Mouse (Mus musculus) stomach, postnatal 0 days (tissue): ENCODE data around the gene Olfr959. TPM values are rescaled to one million over a fixed set of nuclear protein-coding genes. Genes with fewer than 3 reads are reported as not detected.

Experiments used
- ATAC-seq: fragments of 200-750 bp; cut with Nextera tagmentation; 2 replicates; pipeline ENCODE4 v1.8.0; 2017; ENCODE audit not compliant: low FRiP score, low TSS enrichment
- DNase-seq: peaks from one replicate; pipeline ENCODE4 v3.0.0-alpha.2; 2016; ENCODE audit warnings: low spot score
- H3K27ac ChIP-seq: fragments of 300-500 bp; sonication (generic); replicated peaks from 2 replicates; pipeline ENCODE4 v1.5.1; 2014; ENCODE audit warnings: mild to moderate bottlenecking, control low read depth
- H3K27me3 ChIP-seq: fragments of 300-500 bp; sonication (generic); 2 replicates; pipeline ENCODE4 v1.6.1; 2014; ENCODE audit warnings: low read length; ENCODE audit not compliant: control insufficient read depth, insufficient read depth
- H3K36me3 ChIP-seq: fragments of 300-500 bp; sonication (generic); 2 replicates; pipeline ENCODE4 v1.6.1; 2014; ENCODE audit warnings: low read length, mixed read lengths; ENCODE audit not compliant: control insufficient read depth, insufficient read depth
- H3K4me1 ChIP-seq: fragments of 300-500 bp; sonication (generic); replicated peaks from 2 replicates; pipeline ENCODE4 v1.6.1; 2014; ENCODE audit warnings: antibody characterized with exemption; ENCODE audit not compliant: control insufficient read depth, insufficient read depth
- H3K4me2 ChIP-seq: fragments of 300-500 bp; sonication (generic); replicated peaks from 2 replicates; pipeline ENCODE4 v1.6.1; 2014; ENCODE audit warnings: low read depth, mild to moderate bottlenecking, control low read depth, moderate library complexity
- H3K4me3 ChIP-seq: fragments of 300-500 bp; sonication (generic); 2 replicates; pipeline ENCODE4 v1.5.1; 2014; ENCODE audit warnings: low read depth, low read length, control low read depth
- H3K9ac ChIP-seq: fragments of 300-500 bp; sonication (generic); 2 replicates; pipeline ENCODE4 v1.6.1; 2014; ENCODE audit warnings: mild to moderate bottlenecking, low read length, control low read depth, mixed read lengths
- H3K9me3 ChIP-seq: fragments of 300-500 bp; sonication (generic); 2 replicates; pipeline ENCODE4 v1.6.1; 2016; ENCODE audit warnings: low read length; ENCODE audit not compliant: control insufficient read depth
- CTCF ChIP-seq: IDR thresholded peaks from 2 replicates; pipeline ENCODE4 v1.5.1; 2016; ENCODE audit warnings: antibody characterized with exemption, low read depth, mild to moderate bottlenecking, moderate library complexity
- EP300 ChIP-seq: optimal IDR thresholded peaks from 2 replicates; pipeline ENCODE3; 2016; ENCODE audit warnings: antibody characterized with exemption
- WGBS: fragments of 180-500 bp; shearing (Covaris S2); extraction: QIAGEN DNeasy Blood & Tissue Kit; methylation state at CpG from one replicate; pipeline ENCODE4 v1.1.7; 2014; 5-methylcytosine and 5-hydroxymethylcytosine counted together
- polyA plus RNA-seq: library from polyadenylated mRNA; unstranded; fragments of >200 nt; fragmentation: Nextera tagmentation; extraction: Ambion mirVana; gene quantifications from 2 replicates; pipeline ENCODE4 v1.2.1, GENCODE M21; 2015

Olfr959 gene
- polyA plus RNA-seq = not detected in 2 replicates

DNA sequence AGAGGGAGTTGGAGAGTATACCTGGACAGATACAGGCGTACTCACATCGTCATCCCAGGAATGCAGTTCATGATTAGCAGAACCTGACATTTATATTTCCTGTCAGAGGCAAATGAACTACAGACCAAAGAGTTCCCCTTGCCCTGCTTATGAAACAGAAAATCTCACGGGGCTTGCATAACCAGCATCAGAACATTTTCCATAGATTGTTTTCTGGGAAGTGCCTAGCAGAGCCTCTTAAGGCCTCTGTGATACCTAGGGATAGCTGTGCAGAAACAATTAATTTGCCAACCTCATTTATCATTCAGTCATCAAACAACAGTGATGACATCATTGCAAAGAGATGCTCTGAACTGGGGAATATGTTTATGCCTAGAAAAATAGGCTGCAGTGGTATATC, at the start of gene Olfr959:
Gene Olfr959 (minus strand): TSS at position 101 of the 400 bp plus-strand sequence.
- Histone ChIP-seq H3K4me3 (no peak within 1 kb of the TSS), H3K4me1 (no peaks in the 10 kb centered on the region), H3K36me3 (no peaks in the 10 kb centered on the region), H3K27ac (no peak within 1 kb of the TSS), H3K4me2 (no peak within 1 kb of the TSS), H3K9ac (no peak within 1 kb of the TSS), H3K27me3 (no peaks in the 10 kb centered on the region), H3K9me3 (no peaks in the 10 kb centered on the region)
- WGBS = 71% methylated on average over 3 of the region's 3 CpGs
- ATAC-seq = no peak
- TF ChIP-seq CTCF = no peak
- TF ChIP-seq EP300 = no peak
- no peak for DNase-seq

DNA sequence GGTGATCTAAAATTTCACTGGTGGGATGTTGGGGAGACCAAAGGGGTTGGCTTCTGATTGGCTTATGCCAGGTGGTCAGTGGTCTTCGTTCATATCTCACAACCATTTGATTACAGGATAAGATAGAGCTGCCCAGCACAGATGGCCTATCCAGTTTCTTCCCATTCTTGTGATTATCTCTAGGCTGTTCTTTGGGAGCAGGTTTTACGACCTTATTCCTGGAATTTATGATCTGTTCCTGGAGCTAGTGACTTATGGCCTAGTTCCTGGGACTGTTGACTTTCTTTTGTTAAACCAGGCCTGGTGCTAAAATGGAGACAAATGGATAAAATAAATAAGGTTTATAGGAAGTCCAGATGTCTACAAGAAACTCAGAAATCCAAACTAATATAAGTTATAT, 49.3 kb upstream of the Olfr959 start:
- Histone ChIP-seq H3K9ac (no peak overlapping the region), H3K36me3 (no peaks in the 10 kb centered on the region), H3K4me1 (no peaks in the 10 kb centered on the region), H3K9me3 (no peaks in the 10 kb centered on the region), H3K27me3 (no peaks in the 10 kb centered on the region), H3K4me2 (no peak overlapping the region), H3K4me3 (no peak overlapping the region), H3K27ac (no peak overlapping the region)
- 55% methylated on average over 2 of the region's 2 CpGs for WGBS
- no peak for TF ChIP-seq CTCF
- no peak for TF ChIP-seq EP300
- DNase-seq (no peak), ATAC-seq (no peak)

DNA sequence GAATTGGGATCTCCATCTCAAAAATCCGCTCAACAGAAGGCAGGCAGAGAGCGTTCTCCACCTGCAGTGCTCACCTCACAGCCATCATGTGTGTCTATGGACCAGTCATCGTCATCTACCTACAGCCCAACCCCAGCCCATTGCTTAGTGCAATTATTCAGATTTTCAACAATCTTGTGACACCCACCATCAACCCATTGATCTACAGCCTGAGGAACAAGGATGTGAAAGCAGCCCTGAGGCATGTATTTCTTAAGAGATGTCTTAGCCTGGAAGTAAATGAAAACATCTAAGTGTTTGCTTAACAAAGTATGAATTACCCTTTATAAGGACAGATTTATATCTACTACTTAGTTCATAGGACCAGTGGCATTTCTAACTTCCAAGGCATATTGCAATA, 48.4 kb upstream of the Olfr959 start:
- Histone ChIP-seq H3K36me3 (no peaks in the 10 kb centered on the region), H3K4me1 (no peaks in the 10 kb centered on the region), H3K27me3 (no peaks in the 10 kb centered on the region), H3K9me3 (no peaks in the 10 kb centered on the region), H3K4me2 (no peak overlapping the region), H3K27ac (no peak overlapping the region), H3K4me3 (no peak overlapping the region), H3K9ac (no peak overlapping the region)
- 87% methylated on average over 3 of the region's 3 CpGs for WGBS
- TF ChIP-seq CTCF (no peak), EP300 (no peak)
- ATAC-seq = no peak
- no peak for DNase-seq

DNA sequence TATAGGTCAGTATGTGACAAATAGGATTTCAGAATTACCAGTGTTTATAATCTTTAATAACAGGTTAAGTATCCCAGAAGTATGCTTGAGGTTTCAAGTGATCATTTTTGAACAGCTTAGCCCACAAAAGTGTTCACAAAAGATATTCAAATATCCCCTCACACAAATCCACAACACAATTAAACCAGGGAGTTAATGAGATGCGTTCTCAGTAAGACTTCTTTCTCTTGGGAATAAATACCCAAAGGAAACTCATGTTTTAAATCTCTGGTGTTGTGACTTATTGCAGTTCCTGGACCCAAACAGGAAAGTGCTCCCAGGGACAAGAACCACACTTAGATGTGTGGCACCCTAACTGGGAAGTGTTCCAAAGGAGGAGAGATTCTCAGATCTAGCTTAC, 45.7 kb upstream of the Olfr959 start, which contains the start of gene Olfr960:
Gene Olfr960 (plus strand): TSS at position 301 of the 400 bp plus-strand sequence.
- ATAC-seq = no peak
- H3K4me3 ChIP-seq = no peak within 1 kb of the TSS
- H3K36me3 ChIP-seq = no peaks in the 10 kb centered on the region
- H3K27ac ChIP-seq = no peak within 1 kb of the TSS
- TF ChIP-seq CTCF (no peak), EP300 (no peak)
- H3K9ac ChIP-seq = no peak within 1 kb of the TSS
- H3K4me1 ChIP-seq = no peaks in the 10 kb centered on the region
- no peaks in the 10 kb centered on the region for H3K9me3 ChIP-seq
- no peak for DNase-seq
- no peaks in the 10 kb centered on the region for H3K27me3 ChIP-seq
- 70% methylated on average over 1 of the region's 1 CpGs for WGBS
- H3K4me2 ChIP-seq = no peak within 1 kb of the TSS

DNA sequence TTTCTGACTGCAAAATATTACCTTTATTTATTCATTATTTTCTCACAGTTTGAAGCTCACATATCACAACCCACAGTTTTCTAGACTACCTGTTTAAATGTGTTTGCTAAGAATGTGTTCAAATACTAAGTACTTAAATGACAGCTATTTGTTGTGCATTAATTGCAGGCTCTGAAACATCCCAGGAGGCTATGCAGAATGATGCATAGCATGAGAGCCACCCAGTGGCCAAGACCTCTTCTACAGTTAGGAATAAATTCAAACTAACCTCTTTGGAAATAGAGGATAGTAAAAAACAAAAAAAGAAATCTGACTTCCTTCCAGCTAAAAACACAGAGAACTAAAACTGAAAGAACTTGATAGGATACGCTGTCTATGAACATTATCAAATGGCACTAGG, 36.6 kb upstream of the Olfr959 start:
- 58% methylated on average over 1 of the region's 1 CpGs for WGBS
- TF ChIP-seq CTCF = peak; percentile 71
- TF ChIP-seq EP300 = no peak
- DNase-seq (no peak), ATAC-seq (no peak)
- no peaks in the 10 kb centered on the region for H3K36me3 ChIP-seq
- no peak overlapping the region for H3K4me2 ChIP-seq
- H3K9ac ChIP-seq = no peak overlapping the region
- no peaks in the 10 kb centered on the region for H3K27me3 ChIP-seq
- H3K9me3 ChIP-seq = no peaks in the 10 kb centered on the region
- no peak overlapping the region for H3K27ac ChIP-seq
- no peaks in the 10 kb centered on the region for H3K4me1 ChIP-seq
- no peak overlapping the region for H3K4me3 ChIP-seq

DNA sequence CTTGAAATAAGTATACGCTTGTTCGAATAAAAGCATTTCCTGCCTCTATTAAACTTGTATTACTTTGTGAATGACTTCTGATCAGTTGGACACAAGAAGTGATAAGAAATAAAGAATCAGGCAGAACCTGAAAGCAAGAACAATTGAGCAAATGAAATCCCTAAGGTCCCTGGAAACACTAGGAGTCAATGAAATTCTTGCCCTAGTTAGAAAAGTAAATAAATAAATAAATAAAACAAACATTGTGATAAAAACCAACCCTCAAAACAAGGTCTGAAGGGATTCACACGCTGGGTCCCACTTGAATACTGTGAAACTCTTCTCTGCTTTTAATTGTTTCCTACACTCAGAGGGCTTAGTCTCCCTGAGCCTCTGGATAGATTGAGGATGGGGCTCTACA, 35.0 kb upstream of the Olfr959 start, which contains the start of gene Olfr148:
Gene Olfr148 (plus strand): TSS at position 301 of the 400 bp plus-strand sequence.
- no peaks in the 10 kb centered on the region for H3K27me3 ChIP-seq
- no peaks in the 10 kb centered on the region for H3K36me3 ChIP-seq
- no peak within 1 kb of the TSS for H3K27ac ChIP-seq
- TF ChIP-seq EP300 = no peak
- no peak for TF ChIP-seq CTCF
- no peaks in the 10 kb centered on the region for H3K9me3 ChIP-seq
- DNase-seq = no peak
- H3K4me1 ChIP-seq = no peaks in the 10 kb centered on the region
- ATAC-seq = no peak
- H3K4me3 ChIP-seq = no peak within 1 kb of the TSS
- no peak within 1 kb of the TSS for H3K9ac ChIP-seq
- 65% methylated on average over 3 of the region's 3 CpGs for WGBS
- no peak within 1 kb of the TSS for H3K4me2 ChIP-seq
